Mouse (Mus musculus) liver, postnatal 0 days (tissue): ENCODE data around the gene Cadm3.

Experiments
- CTCF ChIP-seq: sonication (generic); IDR thresholded peaks from 2 replicates; pipeline ENCODE4 v1.5.1; 2016; ENCODE audit warnings: antibody characterized with exemption, low read depth
- EP300 ChIP-seq: IDR thresholded peaks from 2 replicates; pipeline ENCODE4 v1.6.1; 2016; ENCODE audit warnings: antibody characterized with exemption, low read depth, mild to moderate bottlenecking

DNA sequence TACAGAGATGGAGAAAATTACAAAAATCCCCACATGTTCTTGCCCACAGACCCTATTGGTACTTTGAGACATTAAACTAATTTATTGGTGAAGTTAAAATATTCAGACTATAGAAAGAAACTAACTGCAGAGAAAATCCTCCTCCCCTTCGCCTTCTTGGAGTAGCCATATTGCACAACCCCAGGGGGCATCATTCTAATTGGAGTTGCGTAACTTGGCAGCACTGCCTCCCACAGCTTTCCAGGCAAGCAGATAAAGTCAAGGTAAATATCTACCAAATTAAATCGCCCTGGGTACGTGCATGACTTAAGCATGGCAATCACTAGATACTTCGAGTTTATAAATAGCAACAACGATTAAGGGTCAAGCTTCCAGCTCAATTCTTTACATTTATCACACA, 4.1 kb upstream of the Cadm3 start:
- no peak for TF ChIP-seq CTCF
- no peak for TF ChIP-seq EP300
